Mouse (Mus musculus): Measurements from ENCODE around the gene Mettl7a3. TPM values are rescaled to one million over a fixed set of nuclear protein-coding genes. Genes with fewer than 3 reads are reported as not detected.
"Not testable (repeated sequence)": the region's sequence is repeated elsewhere in the genome, so short reads cannot be mapped to it uniquely, and the experiment has no call there.

The Mettl7a3 gene
- polyA plus RNA-seq, 1 experiment from 2014 or later, result not detected

DNA sequence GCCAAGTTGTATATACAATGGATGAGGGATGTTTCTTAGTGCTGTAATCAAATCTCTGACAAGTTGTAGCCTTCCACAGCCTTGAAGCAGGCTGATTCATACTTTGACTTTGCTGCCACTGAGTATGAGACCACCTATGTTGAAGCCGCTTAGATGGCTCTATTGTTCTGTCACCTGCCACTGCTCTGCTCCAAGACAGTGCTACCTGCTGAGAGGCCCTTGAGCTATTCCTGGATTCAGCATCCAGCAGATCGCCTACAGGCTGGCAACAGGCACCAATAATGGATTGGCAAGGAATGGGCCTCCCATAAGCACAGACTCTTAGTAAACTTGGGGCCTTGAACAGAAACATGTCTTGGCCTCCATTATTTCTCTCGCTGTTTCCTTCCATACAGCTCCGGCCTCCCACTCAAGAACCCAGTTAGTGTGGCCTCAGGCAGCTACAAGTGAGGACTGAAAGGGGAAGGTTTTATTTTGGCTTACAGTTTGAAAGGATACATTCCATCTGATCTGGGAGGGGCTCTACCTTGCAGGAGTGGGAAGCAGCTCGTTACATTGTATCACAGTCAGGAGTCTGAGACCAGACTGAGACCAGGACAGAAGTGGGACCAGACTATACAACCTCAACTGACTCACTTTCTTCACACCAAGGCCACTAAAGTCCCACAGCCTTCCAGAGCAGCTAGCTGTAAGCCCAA lies 20.1 kb upstream of the Mettl7a3 start:
- H3K4me2 ChIP-seq (ENCODE audit: low read depth, low read length), result no peak overlapping the region
- H3K36me3 ChIP-seq (replicated peaks; ENCODE audit: insufficient read depth, low read length), result no peaks in the 10 kb centered on the region
- H3K9me3 ChIP-seq (ENCODE audit: low read length), result no peaks in the 10 kb centered on the region
- 92% methylated on average over 5 of the region's 5 CpGs for WGBS (ENCODE audit: insufficient replicate concordance)
- H3K4me3 ChIP-seq (ENCODE audit: low read depth, low read length), result no peak overlapping the region
- H3K27me3 ChIP-seq (ENCODE audit: insufficient read depth, low read length), result no peaks in the 10 kb centered on the region
- no peak overlapping the region for H3K9ac ChIP-seq (replicated peaks)
- TF ChIP-seq CTCF (IDR thresholded peaks at IDR 0.05; ENCODE audit: low read depth) (no peak), EP300 (IDR thresholded peaks at IDR 0.05; ENCODE audit: low read depth) (no peak)
- ATAC-seq, result no peak
- peaks cover 14% of the 10 kb centered on the region; the same call in 1 of the 2 replicates for H3K4me1 ChIP-seq (ENCODE audit: insufficient read depth)
- DNase-seq, result no peak
- no peak overlapping the region for H3K27ac ChIP-seq (ENCODE audit: low read depth)

DNA sequence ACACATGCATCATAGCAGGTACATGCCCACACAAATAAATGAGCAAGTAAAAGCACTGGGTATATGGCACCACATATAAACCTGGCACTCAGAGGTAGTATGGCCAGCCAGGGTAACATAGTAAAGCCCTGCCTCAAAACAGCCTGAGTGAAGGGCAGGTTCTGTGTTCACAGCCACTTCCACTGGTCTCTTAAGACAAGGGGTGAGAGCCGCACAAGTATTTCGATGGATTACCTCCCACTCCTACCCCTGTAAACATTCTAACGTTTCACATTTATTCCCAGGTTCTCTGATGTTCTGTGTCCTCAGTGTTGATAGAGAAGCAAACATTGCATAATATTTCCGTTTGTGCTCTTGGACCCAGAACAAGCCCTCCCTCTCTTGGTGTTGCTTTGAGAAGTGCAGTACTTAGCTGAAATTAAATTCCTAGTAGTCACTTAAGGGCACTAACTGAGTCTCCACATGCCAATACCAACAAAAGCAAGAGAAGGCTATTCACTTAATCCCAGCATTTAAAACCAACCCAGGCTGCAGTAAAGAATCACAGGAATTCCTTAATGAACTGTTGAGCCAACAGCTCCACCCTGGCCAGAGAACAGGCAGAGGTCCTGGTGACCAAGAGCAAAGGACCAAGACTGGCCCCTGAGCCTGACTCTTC lies 16.6 kb upstream of the Mettl7a3 start:
- 42% methylated on average over 4 of the region's 4 CpGs for WGBS (ENCODE audit: insufficient replicate concordance)
- H3K9me3 ChIP-seq (ENCODE audit: low read length); H3K4me2 ChIP-seq (ENCODE audit: low read depth, low read length); DNase-seq; H3K4me1 ChIP-seq (ENCODE audit: insufficient read depth); H3K9ac ChIP-seq (replicated peaks); H3K4me3 ChIP-seq (ENCODE audit: low read depth, low read length); H3K36me3 ChIP-seq (replicated peaks; ENCODE audit: insufficient read depth, low read length); H3K27me3 ChIP-seq (ENCODE audit: insufficient read depth, low read length): not testable (repeated sequence)
- H3K27ac ChIP-seq (ENCODE audit: low read depth), result peak overlapping the region; percentile 68
- peak; percentile 78 for ATAC-seq

DNA sequence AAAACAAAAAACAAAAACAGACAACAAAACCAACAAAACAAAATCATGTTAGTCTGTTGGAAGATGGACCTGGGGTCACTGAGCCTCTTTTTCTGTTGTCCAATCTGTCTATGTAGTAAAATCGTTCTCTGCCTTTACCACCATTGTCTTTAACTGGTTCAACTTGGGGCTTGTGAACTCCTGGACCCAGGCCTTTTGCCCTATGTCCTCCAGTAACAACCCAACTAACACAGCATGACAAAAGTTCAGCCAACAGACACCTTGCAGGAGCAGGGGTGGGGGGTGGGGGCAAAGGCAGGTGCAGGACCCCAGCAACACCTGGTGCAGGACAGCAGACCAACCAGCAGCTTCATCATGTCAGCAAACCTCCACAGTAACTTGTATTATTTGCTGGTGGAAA lies 14.8 kb upstream of the Mettl7a3 start:
- DNase-seq (no peak), ATAC-seq (no peak)
- no peaks in the 10 kb centered on the region for H3K27me3 ChIP-seq (ENCODE audit: insufficient read depth, low read length)
- no peak overlapping the region for H3K9ac ChIP-seq (replicated peaks)
- TF ChIP-seq CTCF (IDR thresholded peaks at IDR 0.05; ENCODE audit: low read depth) (no peak), EP300 (IDR thresholded peaks at IDR 0.05; ENCODE audit: low read depth) (no peak)
- WGBS (ENCODE audit: insufficient replicate concordance), result 59% methylated on average over 1 of the region's 1 CpGs
- no peaks in the 10 kb centered on the region for H3K36me3 ChIP-seq (replicated peaks; ENCODE audit: insufficient read depth, low read length)
- H3K4me1 ChIP-seq (ENCODE audit: insufficient read depth), result 0 out of 2 replicates have a peak, but pooled peaks cover 10% of the 10 kb centered on the region
- no peak overlapping the region for H3K4me2 ChIP-seq (ENCODE audit: low read depth, low read length)
- H3K9me3 ChIP-seq (ENCODE audit: low read length), result no peaks in the 10 kb centered on the region
- no peak overlapping the region for H3K4me3 ChIP-seq (ENCODE audit: low read depth, low read length)
- H3K27ac ChIP-seq (ENCODE audit: low read depth), result peak overlapping the region; percentile 58

DNA sequence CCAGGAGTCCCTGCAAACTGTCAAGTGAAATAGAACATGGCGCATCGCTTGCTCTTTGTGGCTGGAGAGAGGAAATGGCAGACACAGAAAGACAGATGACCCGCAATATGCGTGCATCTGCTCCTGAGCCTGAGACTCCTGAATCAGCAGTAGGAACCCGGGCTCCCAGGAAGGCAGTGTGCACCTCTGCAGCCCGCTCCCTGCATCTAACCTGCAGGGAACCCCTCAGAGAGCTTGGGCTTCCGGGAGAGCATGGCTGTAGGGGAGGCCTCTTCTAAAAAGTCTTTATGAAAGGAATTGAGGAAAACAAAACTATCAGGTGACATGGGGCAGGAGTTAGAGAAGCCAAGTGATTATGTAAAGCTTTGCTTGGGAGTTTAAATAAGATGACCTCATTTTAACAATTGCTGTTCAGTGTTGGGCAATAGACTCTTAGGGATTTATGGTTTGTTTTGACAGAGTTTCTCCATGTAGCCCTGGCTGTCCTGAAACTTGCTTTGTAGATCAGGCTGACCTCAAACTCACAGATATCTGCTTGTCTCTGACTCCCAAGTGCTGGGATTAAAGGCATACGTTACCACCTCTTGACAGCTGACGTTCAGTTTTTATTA lies 14.3 kb upstream of the Mettl7a3 start:
- ATAC-seq, result peak; percentile 63
- Histone ChIP-seq H3K4me3 (ENCODE audit: low read depth, low read length) (no peak overlapping the region), H3K9me3 (ENCODE audit: low read length) (no peaks in the 10 kb centered on the region), H3K27ac (ENCODE audit: low read depth) (peak overlapping the region; percentile 58), H3K36me3 (replicated peaks; ENCODE audit: insufficient read depth, low read length) (no peaks in the 10 kb centered on the region), H3K4me1 (ENCODE audit: insufficient read depth) (0 out of 2 replicates have a peak, but pooled peaks cover 10% of the 10 kb centered on the region), H3K4me2 (ENCODE audit: low read depth, low read length) (no peak overlapping the region), H3K27me3 (ENCODE audit: insufficient read depth, low read length) (no peaks in the 10 kb centered on the region), H3K9ac (replicated peaks) (no peak overlapping the region)
- DNase-seq, result no peak
- WGBS (ENCODE audit: insufficient replicate concordance), result 61% methylated on average over 9 of the region's 9 CpGs
- TF ChIP-seq CTCF (IDR thresholded peaks at IDR 0.05; ENCODE audit: low read depth) (no peak), EP300 (IDR thresholded peaks at IDR 0.05; ENCODE audit: low read depth) (no peak; the same call in 1 of the 2 replicates)

DNA sequence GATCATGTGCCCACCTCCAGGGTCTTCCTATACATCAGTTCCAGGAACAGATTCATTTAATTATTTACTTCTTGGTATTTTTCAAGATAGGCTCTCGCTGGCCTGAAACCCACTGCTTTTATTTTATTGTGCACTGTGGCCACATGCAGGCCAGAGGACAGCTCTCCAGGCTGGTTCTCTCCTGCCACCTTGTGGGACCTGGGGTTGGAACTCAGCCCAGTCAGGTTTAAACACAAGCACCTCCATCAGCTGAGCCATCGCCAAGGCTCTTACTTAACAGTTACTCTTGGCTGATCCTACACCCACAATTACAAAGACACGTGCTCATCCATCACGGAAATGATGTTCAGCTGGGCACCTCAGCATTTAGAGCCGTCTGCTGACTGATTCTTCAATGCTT lies 13.6 kb upstream of the Mettl7a3 start:
- no peaks in the 10 kb centered on the region for H3K27me3 ChIP-seq (ENCODE audit: insufficient read depth, low read length)
- H3K4me2 ChIP-seq (ENCODE audit: low read depth, low read length), result no peak overlapping the region
- DNase-seq (peak; percentile 68), ATAC-seq (peak; percentile 69)
- TF ChIP-seq EP300 (IDR thresholded peaks at IDR 0.05; ENCODE audit: low read depth) (no peak), CTCF (IDR thresholded peaks at IDR 0.05; ENCODE audit: low read depth) (peak; percentile 75)
- no peaks in the 10 kb centered on the region for H3K9me3 ChIP-seq (ENCODE audit: low read length)
- H3K9ac ChIP-seq (replicated peaks), result no peak overlapping the region
- H3K4me1 ChIP-seq (ENCODE audit: insufficient read depth), result 0 out of 2 replicates have a peak, but pooled peaks cover 10% of the 10 kb centered on the region
- 40% methylated on average over 5 of the region's 5 CpGs for WGBS (ENCODE audit: insufficient replicate concordance)
- H3K36me3 ChIP-seq (replicated peaks; ENCODE audit: insufficient read depth, low read length), result no peaks in the 10 kb centered on the region
- peak overlapping the region; percentile 58; the same call in 1 of the 2 replicates for H3K27ac ChIP-seq (ENCODE audit: low read depth)
- H3K4me3 ChIP-seq (ENCODE audit: low read depth, low read length), result no peak overlapping the region

DNA sequence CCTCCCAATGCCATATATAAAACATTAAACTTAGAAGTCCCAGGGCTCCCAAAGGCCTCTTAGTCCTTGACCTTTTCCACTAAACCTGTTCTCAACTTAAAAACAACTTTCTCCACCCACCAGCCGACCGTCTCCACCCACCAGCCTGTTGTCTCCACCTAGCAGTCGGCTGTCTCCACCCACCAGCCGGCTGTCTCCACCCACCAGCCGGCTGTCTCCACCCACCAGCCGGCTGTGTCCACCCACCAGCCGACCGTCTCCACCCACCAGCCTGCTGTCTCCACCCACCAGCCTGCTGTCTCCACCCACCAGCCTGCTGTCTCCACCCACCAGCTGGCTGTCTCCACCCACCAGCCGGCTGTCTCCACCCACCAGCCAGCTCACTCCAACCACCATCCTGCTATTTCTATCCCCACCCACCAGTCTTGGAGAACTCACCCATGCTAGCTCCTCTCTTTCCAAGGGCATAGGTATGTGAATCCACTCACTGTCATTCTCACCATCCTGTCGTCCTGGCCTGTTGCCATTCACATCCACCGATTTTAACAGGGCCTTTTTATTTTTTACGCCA lies 10.6 kb upstream of the Mettl7a3 start:
- Histone ChIP-seq H3K27ac (ENCODE audit: low read depth) (no peak overlapping the region), H3K9me3 (ENCODE audit: low read length) (no peaks in the 10 kb centered on the region), H3K36me3 (replicated peaks; ENCODE audit: insufficient read depth, low read length) (no peaks in the 10 kb centered on the region), H3K4me1 (ENCODE audit: insufficient read depth) (0 out of 2 replicates have a peak, but pooled peaks cover 8% of the 10 kb centered on the region), H3K27me3 (ENCODE audit: insufficient read depth, low read length) (no peaks in the 10 kb centered on the region), H3K9ac (replicated peaks) (no peak overlapping the region), H3K4me2 (ENCODE audit: low read depth, low read length) (no peak overlapping the region), H3K4me3 (ENCODE audit: low read depth, low read length) (no peak overlapping the region)
- no peak for TF ChIP-seq EP300 (IDR thresholded peaks at IDR 0.05; ENCODE audit: low read depth)
- TF ChIP-seq CTCF (IDR thresholded peaks at IDR 0.05; ENCODE audit: low read depth), result no peak
- ATAC-seq (peak; percentile 64), DNase-seq (peak; percentile 60)
- 66% methylated on average over 12 of the region's 12 CpGs for WGBS (ENCODE audit: insufficient replicate concordance)

All from liver, postnatal 0 days (tissue).